Mouse (Mus musculus) stomach, postnatal 0 days (tissue): ENCODE measurements around the gene Olfr1348.

Source experiments
- CTCF ChIP-seq: IDR thresholded peaks from 2 replicates; pipeline ENCODE4 v1.5.1; 2016; ENCODE audit warnings: antibody characterized with exemption, low read depth, mild to moderate bottlenecking, moderate library complexity
- EP300 ChIP-seq: optimal IDR thresholded peaks from 2 replicates; pipeline ENCODE3; 2016; ENCODE audit warnings: antibody characterized with exemption

- no peak for TF ChIP-seq EP300
- no peak for TF ChIP-seq CTCF
These were observed 52.1 kb downstream of the Olfr1348 start for GRCm38 (mm10) chr7:6456399-6456798.
